In genomic region chr5:118214012-118214411, GRCm38 (mm10) we compare ENCODE assay signal across 9 mouse cellular contexts. TPM values are rescaled to one million over a fixed set of nuclear protein-coding genes. Genes with fewer than 3 reads are reported as not detected.
DNase-seq lines count a peak whose midpoint lies in the region; ATAC-seq lines count a peak whose summit lies in the region.
"Had no signal": no experiment of that assay in that cellular context is flagged by ENCODE, and none has a peak within 500 bp of the region (broad histone marks: within the 10 kb centered on the region; RNA-seq: fewer than 3 reads in every experiment).

No protein-coding gene starts in this region.

- peak overlapping the region; percentile 51 for H3K4me3 ChIP-seq in heart, embryonic 16.5 days (ENCODE audit: low read length)
- H3K4me3 ChIP-seq in embryonic facial prominence, embryonic 12.5 days: peak overlapping the region; percentile 37
- H3K4me3 ChIP-seq in hindbrain, embryonic 13.5 days: peak overlapping the region; percentile 36
- peak overlapping the region; percentile 14 for H3K4me3 ChIP-seq in midbrain, embryonic 14.5 days (replicated peaks; ENCODE audit: low read depth, low read length)

- WGBS in heart, embryonic 16.5 days: 20% methylated on average over 5 of the region's 5 CpGs
- WGBS in embryonic facial prominence, embryonic 12.5 days: 17% methylated on average over 5 of the region's 5 CpGs
- WGBS in hindbrain, embryonic 13.5 days: 17% methylated on average over 5 of the region's 5 CpGs
- WGBS in midbrain, embryonic 14.5 days: 12% methylated on average over 5 of the region's 5 CpGs

- no peaks in the 10 kb centered on the region for H3K9me3 ChIP-seq in heart, embryonic 16.5 days (replicated peaks; ENCODE audit: control insufficient read depth, low read length)
- no peaks in the 10 kb centered on the region for H3K9me3 ChIP-seq in embryonic facial prominence, embryonic 12.5 days
- H3K9me3 ChIP-seq in hindbrain, embryonic 13.5 days: no peaks in the 10 kb centered on the region
- no peaks in the 10 kb centered on the region for H3K9me3 ChIP-seq in midbrain, embryonic 14.5 days (ENCODE audit: control insufficient read depth, low read length)

- no peak for DNase-seq in heart, adult 18-20 months
- peak; percentile 40 for DNase-seq in midbrain, embryonic 14.5 days
- no peak for DNase-seq in adrenal gland, postnatal 25 days
- no peak for DNase-seq in kidney, postnatal 4 days
- DNase-seq in adrenal gland, postnatal 4 days (ENCODE audit: low spot score in 2 of 2): no peak

- peaks cover 3% of the 10 kb centered on the region; the same call in 1 of the 2 replicates for H3K27me3 ChIP-seq in heart, embryonic 16.5 days (ENCODE audit: control insufficient read depth, insufficient read depth, low read length)
- H3K27me3 ChIP-seq in embryonic facial prominence, embryonic 12.5 days: no peaks in the 10 kb centered on the region
- H3K27me3 ChIP-seq in hindbrain, embryonic 13.5 days: no peaks in the 10 kb centered on the region
- H3K27me3 ChIP-seq in midbrain, embryonic 14.5 days (ENCODE audit: control insufficient read depth, insufficient read depth, low read length): no peaks in the 10 kb centered on the region

- no peaks in the 10 kb centered on the region for H3K36me3 ChIP-seq in heart, embryonic 16.5 days (ENCODE audit: control insufficient read depth, insufficient read depth)
- H3K36me3 ChIP-seq in embryonic facial prominence, embryonic 12.5 days: no peaks in the 10 kb centered on the region
- peaks cover 31% of the 10 kb centered on the region for H3K36me3 ChIP-seq in hindbrain, embryonic 13.5 days
- H3K36me3 ChIP-seq in midbrain, embryonic 14.5 days (ENCODE audit: control insufficient read depth, insufficient read depth, low read length): peaks cover 20% of the 10 kb centered on the region

- peak overlapping the region; percentile 73 for H3K4me2 ChIP-seq in heart, embryonic 16.5 days (ENCODE audit: low read depth, low read length)
- peak overlapping the region; percentile 80 for H3K4me2 ChIP-seq in embryonic facial prominence, embryonic 12.5 days (replicated peaks)
- H3K4me2 ChIP-seq in hindbrain, embryonic 13.5 days: peak overlapping the region; percentile 62
- peak overlapping the region; percentile 55 for H3K4me2 ChIP-seq in midbrain, embryonic 14.5 days (ENCODE audit: low read length)

- H3K9ac ChIP-seq in heart, embryonic 16.5 days (ENCODE audit: low read length): peak overlapping the region; percentile 54
- peak overlapping the region; percentile 30 for H3K9ac ChIP-seq in embryonic facial prominence, embryonic 12.5 days
- H3K9ac ChIP-seq in hindbrain, embryonic 13.5 days: peak overlapping the region; percentile 69
- H3K9ac ChIP-seq in midbrain, embryonic 14.5 days (replicated peaks; ENCODE audit: low read length): peak overlapping the region; percentile 39

- ATAC-seq in heart, embryonic 16.5 days (replicated peaks; ENCODE audit: extremely low read depth, insufficient read depth, low FRiP score): 0 out of 2 replicates have a peak, but pooled peaks have one; percentile 21
- no peak for ATAC-seq in embryonic facial prominence, embryonic 12.5 days (ENCODE audit: insufficient number of reproducible peaks, insufficient read depth, low FRiP score, low TSS enrichment)
- ATAC-seq in hindbrain, embryonic 13.5 days (ENCODE audit: low FRiP score): peak; percentile 5; the same call in 1 of the 2 replicates
- ATAC-seq in midbrain, embryonic 14.5 days (ENCODE audit: low FRiP score, low TSS enrichment): no peak

- H3K4me1 ChIP-seq in heart, embryonic 16.5 days (ENCODE audit: control insufficient read depth, insufficient read depth, low read length): peaks cover 3% of the 10 kb centered on the region
- peaks cover 16% of the 10 kb centered on the region for H3K4me1 ChIP-seq in embryonic facial prominence, embryonic 12.5 days
- peaks cover 39% of the 10 kb centered on the region for H3K4me1 ChIP-seq in hindbrain, embryonic 13.5 days (replicated peaks)
- peaks cover 14% of the 10 kb centered on the region for H3K4me1 ChIP-seq in midbrain, embryonic 14.5 days (ENCODE audit: control insufficient read depth, insufficient read depth, low read length)

- H3K27ac ChIP-seq in heart, embryonic 16.5 days (ENCODE audit: low read length): no peak overlapping the region
- no peak overlapping the region for H3K27ac ChIP-seq in embryonic facial prominence, embryonic 12.5 days
- peak overlapping the region; percentile 71 for H3K27ac ChIP-seq in hindbrain, embryonic 13.5 days
- peak overlapping the region; percentile 43 for H3K27ac ChIP-seq in midbrain, embryonic 14.5 days (replicated peaks; ENCODE audit: low read depth, low read length)

RNA-seq across cellular contexts. Expression of gene Rnft2, which starts 30.9 kb away (rescaled TPM):
- 0.96 and 1.2 TPM in 2 replicates for polyA plus RNA-seq in heart, embryonic 16.5 days (2015; fragmentation: Nextera tagmentation; extraction: Ambion mirVana)
- total RNA-seq in heart, adult 18-20 months (2021): 1 to 10 TPM; 1.3 to 2.2 TPM
- polyA plus RNA-seq in embryonic facial prominence, embryonic 12.5 days (2016; fragmentation: Nextera tagmentation; extraction: Ambion mirVana): 5.7 and 8.8 TPM in 2 replicates
- polyA plus RNA-seq in hindbrain, embryonic 13.5 days (2015; fragmentation: Nextera tagmentation; extraction: Ambion mirVana): 9.8 and 12.2 TPM in 2 replicates
- 14.8 and 16.4 TPM in 2 replicates for polyA plus RNA-seq in midbrain, embryonic 14.5 days (2014; fragmentation: Nextera tagmentation; extraction: Ambion mirVana)
- total RNA-seq in adrenal gland, postnatal 25 days (2021): 3.7 and 4.9 TPM in 2 replicates
- 1 to 10 TPM; 9.3 to 9.9 TPM for total RNA-seq in adrenal gland, postnatal 4 days (2021)

RNA-seq across cellular contexts. Expression of gene 2410131K14Rik, which starts 31.0 kb away (rescaled TPM):
- 5.1 and 6.1 TPM in 2 replicates for polyA plus RNA-seq in heart, embryonic 16.5 days (2015; fragmentation: Nextera tagmentation; extraction: Ambion mirVana)
- 1 to 10 TPM; 8.5 to 9.2 TPM for total RNA-seq in heart, adult 18-20 months (2021)
- 12.1 and 13.0 TPM in 2 replicates for polyA plus RNA-seq in embryonic facial prominence, embryonic 12.5 days (2016; fragmentation: Nextera tagmentation; extraction: Ambion mirVana)
- 14.5 and 15.5 TPM in 2 replicates for polyA plus RNA-seq in hindbrain, embryonic 13.5 days (2015; fragmentation: Nextera tagmentation; extraction: Ambion mirVana)
- polyA plus RNA-seq in midbrain, embryonic 14.5 days (2014; fragmentation: Nextera tagmentation; extraction: Ambion mirVana): 17.2 and 17.6 TPM in 2 replicates
- total RNA-seq in adrenal gland, postnatal 25 days (2021): 6.6 and 6.8 TPM in 2 replicates
- 1 to 10 TPM; 6.2 to 6.3 TPM for total RNA-seq in adrenal gland, postnatal 4 days (2021)

RNA-seq across cellular contexts. Expression of gene Hrk, which starts 49.6 kb away (rescaled TPM):
- 0.08 TPM in 1 of 2 replicates, not detected in the other for polyA plus RNA-seq in heart, embryonic 16.5 days (2015; fragmentation: Nextera tagmentation; extraction: Ambion mirVana)
- total RNA-seq in heart, adult 18-20 months (2021): under 1 TPM; 0.40 to 0.44 TPM
- polyA plus RNA-seq in embryonic facial prominence, embryonic 12.5 days (2016; fragmentation: Nextera tagmentation; extraction: Ambion mirVana): 0.45 and 0.85 TPM in 2 replicates
- 2.3 and 2.6 TPM in 2 replicates for polyA plus RNA-seq in hindbrain, embryonic 13.5 days (2015; fragmentation: Nextera tagmentation; extraction: Ambion mirVana)
- polyA plus RNA-seq in midbrain, embryonic 14.5 days (2014; fragmentation: Nextera tagmentation; extraction: Ambion mirVana): 1.4 and 2.9 TPM in 2 replicates
- 0.09 TPM in 1 of 2 replicates, not detected in the other for total RNA-seq in adrenal gland, postnatal 25 days (2021)
- total RNA-seq in adrenal gland, postnatal 4 days (2021): 1 to 10 TPM; 1.3 to 1.5 TPM
- polyA plus RNA-seq: large intestine, adult 2 months had no signal

RNA-seq across cellular contexts. Expression of gene Fbxw8, which starts 58.7 kb away (rescaled TPM):
- 18.6 and 21.6 TPM in 2 replicates for polyA plus RNA-seq in heart, embryonic 16.5 days (2015; fragmentation: Nextera tagmentation; extraction: Ambion mirVana)
- 10 to 100 TPM; 38.2 to 41.2 TPM for total RNA-seq in heart, adult 18-20 months (2021)
- 44.5 and 45.0 TPM in 2 replicates for polyA plus RNA-seq in embryonic facial prominence, embryonic 12.5 days (2016; fragmentation: Nextera tagmentation; extraction: Ambion mirVana)
- 22.8 and 23.7 TPM in 2 replicates for polyA plus RNA-seq in hindbrain, embryonic 13.5 days (2015; fragmentation: Nextera tagmentation; extraction: Ambion mirVana)
- 21.4 and 21.6 TPM in 2 replicates for polyA plus RNA-seq in midbrain, embryonic 14.5 days (2014; fragmentation: Nextera tagmentation; extraction: Ambion mirVana)
- total RNA-seq in adrenal gland, postnatal 25 days (2021): 37.2 and 47.7 TPM in 2 replicates
- 10 to 100 TPM; 53.7 to 62.5 TPM for total RNA-seq in adrenal gland, postnatal 4 days (2021)

Comparison
In these comparisons a context has a peak if more than half of its experiments do, and no peak if none do; other contexts are left out.
1. ATAC-seq: peak in heart, embryonic 16.5 days (single experiment) and hindbrain, embryonic 13.5 days (single experiment); none in embryonic facial prominence, embryonic 12.5 days (single experiment) and midbrain, embryonic 14.5 days (single experiment).
2. H3K27ac ChIP-seq: peak in hindbrain, embryonic 13.5 days (single experiment) and midbrain, embryonic 14.5 days (single experiment); none in heart, embryonic 16.5 days (single experiment) and embryonic facial prominence, embryonic 12.5 days (single experiment).
3. Peak in every context shown above with its lines, with median percentiles within 50 percentile points of each other: H3K4me2 ChIP-seq, H3K4me3 ChIP-seq and H3K9ac ChIP-seq.